Mouse (Mus musculus): Measurements from ENCODE around the gene BC030867.

BC030867 gene

DNA sequence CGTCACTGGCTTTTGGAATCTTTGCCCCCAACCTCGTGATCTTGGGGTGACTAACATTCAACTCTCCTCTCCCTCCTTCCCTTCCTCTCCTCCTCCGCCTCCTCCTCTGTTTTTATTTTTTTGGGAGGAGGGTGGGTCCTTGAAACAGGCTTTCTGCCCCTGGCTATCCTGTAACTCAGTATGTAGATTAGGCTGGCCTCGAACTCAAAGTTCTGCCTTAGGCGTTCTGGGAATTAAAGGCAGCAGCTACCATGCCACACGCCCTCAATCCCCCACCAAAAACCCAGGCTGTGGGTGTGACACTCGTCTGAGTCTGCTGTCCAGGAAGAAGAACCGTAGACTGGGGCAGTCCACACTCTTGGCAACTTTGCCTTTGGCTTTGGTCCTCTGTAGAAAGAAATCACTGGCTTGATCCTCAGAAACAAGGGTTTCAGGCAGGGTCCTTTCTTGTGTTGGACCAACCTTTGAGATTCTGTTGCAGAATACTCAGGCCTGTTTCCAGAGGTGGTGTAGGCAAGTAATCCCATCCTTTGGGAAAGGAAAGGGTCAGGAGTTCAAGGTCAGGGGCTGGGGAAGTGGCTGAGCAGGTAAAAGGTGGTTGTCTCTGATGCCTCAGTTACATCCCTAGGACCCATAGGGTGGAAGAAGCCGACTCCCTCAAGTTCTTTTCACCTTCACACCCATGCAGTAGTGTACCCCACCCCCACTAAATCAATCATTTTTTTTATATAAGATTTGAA, 839 bp downstream of the BC030867 start:
- in situ Hi-C loops (cut with MboI), result no loop called here

DNA sequence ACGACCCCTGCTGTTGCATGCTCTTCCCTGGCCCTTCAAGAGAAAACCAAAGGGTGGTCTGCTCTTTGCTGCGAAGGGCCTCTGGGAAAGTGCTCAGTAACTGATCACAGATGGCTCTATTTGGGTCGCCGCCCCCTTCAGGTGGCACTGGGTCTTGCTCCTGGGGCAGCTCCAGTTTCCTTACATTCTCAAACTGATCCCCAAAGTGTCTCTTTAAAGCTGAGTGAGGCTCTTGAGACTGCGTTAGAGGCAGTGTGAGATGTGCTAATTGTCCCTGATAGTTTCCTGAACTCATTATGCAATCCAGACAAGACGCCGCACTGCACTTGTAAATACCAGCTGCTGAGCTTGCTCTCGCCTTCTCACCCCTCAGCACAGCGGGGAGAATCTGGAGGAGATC, 8.8 kb downstream of the BC030867 start:
- in situ Hi-C loops (cut with MboI), result no loop called here

DNA sequence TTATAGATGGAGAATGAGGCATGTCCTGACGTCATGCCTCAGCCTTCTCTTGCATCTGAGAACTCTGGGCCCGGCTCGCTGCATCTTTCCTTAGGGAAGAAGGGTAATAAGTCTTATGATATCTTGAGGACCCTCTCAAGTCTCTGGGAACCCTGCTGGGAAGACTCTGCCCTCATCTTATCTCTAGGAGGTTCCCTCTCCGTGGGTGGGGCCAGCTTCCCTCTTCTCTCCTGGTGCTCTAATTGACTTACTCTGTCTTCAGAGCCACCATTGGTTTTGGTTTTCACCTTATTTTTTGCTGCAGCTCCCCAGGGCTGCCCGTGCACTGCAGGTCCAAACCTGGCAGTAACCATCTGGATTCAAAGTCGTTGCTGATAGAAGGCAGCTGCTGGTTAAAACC, 9.4 kb downstream of the BC030867 start:
- in situ Hi-C loops (cut with MboI), result no loop called here

DNA sequence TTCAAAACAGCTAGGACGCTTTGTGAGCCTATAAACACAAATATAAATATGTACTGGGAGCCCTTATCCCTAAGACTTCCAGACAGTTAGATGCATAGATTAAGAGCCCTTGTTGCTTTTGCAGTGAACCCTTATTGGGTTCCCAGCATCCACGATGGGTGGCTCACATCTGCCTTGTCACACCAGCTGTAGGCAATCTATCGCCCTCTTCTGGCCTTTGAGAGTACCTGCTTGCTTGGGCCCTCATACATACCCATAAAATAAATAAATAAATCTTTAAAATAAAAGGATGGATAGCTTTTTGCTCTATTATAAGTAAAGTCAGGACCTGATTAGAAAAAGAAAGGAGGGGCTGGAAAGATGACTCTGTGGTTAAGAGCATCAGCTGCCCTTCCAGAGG, 9.8 kb downstream of the BC030867 start:
- in situ Hi-C loops (cut with MboI), result no loop called here

DNA sequence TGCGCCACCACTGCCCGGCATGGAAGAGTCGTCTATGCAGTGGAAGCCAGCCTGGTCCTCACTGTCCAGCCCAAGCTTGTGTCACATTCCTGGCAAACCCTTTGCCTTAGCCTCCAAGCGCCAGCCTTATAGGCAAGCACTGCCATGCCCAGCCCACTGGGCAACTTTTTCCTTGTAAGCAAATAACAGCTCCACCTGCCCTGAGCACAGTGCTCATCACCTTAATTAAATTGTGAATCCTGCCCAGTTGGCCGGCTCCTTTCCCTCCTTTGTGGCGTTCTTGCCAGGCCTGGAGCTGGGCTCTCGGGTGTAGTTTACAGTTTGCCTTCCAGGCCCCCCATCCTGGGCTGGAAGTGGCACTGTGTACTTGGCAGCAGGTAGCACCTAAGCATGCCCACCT, 14.5 kb downstream of the BC030867 start:
- in situ Hi-C loops (cut with MboI), result no loop called here

DNA sequence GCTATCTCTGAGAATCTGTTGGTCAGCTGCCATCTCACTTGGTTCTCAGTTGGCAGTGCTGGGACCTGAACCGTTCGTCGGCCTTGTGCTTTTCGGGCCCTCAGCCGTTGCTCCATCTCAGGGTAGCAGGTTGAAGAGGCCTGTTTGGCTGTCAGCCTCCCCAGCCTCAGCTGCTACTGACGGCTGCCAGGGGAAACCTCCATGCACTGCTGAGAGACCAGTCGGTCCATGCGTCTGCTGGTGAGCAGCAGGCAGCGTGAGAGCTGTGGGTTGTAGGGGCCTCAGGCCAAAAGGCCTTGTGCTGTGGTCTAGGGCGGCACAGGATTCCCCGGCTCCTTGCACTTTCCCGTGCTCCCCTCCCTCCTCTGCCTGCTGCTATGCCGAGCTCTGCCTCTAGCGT, 17.1 kb downstream of the BC030867 start:
- in situ Hi-C loops (cut with MboI), result no loop called here

DNA sequence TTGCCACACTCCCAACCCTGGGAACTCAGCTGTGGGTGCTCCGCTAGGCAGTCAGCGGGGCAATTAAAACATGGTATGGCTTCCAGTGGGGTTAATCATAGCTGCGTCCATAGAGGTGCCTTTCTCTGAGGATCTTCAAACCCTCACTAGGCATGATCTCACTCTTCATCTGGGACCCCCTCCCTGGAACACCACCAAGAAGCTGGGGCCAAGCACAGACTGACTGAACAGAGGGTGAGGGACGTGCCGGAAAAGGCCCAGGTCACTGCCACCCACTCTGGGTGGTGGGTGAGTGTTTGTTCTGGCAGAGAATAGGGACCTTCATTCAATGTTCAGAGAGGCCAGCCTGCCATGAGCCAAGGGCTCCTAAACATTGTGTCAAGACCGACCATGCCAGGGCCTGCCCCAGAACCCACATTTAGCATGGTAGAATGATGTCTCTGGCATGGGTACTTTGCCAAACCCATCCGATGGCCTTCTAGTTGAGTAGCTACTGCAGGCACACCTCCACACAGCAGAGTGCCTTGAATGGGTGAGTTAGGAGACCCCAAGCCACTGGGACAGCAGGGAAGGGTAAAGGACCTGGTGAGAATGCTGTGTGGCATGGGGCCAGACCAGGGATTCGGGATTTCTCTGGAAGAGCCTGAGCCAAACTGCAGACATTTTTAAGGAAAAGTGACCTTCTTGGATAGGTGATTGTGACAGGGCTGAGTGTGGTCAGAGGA, 18.1 kb downstream of the BC030867 start:
- in situ Hi-C loops (cut with MboI), result no loop called here

DNA sequence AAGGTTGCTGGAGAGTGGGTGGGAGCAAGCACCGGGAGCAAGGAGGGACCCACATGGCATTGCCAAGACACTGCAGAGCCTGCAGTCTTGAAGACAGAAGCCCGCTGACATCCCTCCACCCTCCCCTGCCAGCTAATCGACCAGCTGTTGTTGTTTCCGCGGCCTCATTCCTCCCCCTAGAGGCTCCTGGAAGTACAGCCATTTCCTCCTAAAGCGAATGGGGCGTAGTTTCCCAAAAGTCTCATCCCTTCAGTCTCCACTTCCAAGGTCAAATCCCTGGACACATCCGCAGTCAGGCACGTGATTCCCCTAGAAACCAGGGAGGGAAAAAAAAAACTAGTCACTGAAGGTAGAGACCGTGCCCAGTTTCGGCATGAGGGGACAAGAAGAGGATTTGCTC, 18.8 kb downstream of the BC030867 start:
- in situ Hi-C loops (cut with MboI), result no loop called here

DNA sequence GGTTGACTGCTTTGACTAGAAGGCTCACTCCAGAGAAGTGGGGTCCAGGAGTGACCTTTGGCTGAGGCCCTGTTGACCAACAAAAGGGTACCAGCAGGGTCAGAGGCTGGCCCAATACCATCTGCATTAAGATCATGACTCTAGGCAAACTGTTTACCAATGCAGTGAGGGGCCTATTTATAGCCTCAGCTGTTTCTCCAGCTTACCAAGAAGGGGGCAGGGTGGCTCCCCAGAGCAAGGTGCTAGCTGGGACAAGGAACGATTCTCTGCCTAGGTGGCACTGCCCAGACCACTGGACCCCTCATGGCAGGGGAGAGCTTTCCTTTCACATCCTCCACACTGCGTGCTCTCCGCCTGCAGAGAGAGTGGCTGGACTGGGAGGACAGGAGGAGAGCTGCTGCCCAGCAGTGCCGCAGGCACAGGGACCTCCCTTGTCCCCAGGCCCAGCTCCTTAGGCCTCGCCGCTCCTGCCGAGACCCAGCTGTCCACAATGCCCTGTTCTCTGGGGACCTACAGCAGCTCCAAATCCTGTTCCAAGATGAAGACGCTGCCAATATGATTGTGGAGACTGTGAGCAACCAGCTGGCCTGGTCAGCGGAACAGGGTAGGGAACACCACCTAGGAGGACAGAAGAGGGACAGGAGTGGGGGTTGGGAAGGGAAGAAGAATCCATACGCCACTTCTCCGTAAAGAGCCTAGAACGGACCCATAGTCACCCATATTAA, 20.0 kb downstream of the BC030867 start, which contains the start of gene Asb16:
Asb16 (plus strand) TSS at position 224 of the 725 bp plus-strand sequence.
- in situ Hi-C loops (cut with MboI), result no loop called here

DNA sequence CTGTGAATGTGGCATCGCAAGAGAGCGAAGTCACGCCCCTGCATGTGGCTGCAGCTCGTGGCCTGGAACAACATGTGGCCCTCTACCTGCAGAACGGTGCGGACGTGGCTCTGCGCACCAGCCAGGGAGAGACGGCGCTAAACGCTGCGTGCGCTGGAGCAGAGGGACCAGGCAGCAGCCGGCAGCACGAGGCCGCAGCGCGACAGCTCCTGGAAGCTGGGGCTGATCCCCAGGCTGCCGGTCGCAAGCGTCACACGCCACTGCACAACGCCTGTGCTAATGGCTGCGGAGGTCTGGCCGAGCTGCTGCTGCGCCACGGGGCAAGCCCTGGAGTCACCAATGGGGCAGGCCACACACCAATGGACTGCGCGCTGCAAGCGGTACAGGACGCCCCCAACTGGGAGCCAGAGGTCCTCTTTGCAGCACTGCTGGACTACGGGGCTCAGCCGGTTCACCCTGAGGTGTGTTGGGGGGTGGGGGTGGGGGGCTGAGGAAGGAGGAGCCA, 27.8 kb downstream of the BC030867 start:
- in situ Hi-C loops (cut with MboI), result loop anchor here (25.0 kb wide), 1 partner anchor 839 kb away; the partner anchor contains the start of genes Ifi35, Ptges3l, Rpl27 and Rundc1

DNA sequence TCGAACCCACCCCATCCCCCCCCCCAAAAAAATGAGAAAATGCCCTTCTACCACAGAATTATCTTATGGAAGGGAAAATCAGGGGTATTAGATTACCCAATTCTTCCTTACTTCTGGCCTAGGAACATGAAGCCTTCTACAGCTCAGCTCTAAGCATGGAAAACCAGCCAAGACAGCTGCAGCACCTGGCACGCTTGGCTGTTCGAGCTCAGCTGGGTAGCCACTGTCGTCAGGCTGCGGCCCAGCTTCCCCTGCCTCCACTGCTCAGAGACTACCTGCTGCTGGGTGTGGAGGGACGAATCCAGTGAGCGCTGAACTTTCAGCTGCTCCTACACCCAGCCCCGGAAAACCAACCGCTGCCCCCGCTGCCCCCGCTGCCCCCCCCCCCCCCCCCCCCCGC, 29.1 kb downstream of the BC030867 start:
- in situ Hi-C loops (cut with MboI), result loop anchor here (25.0 kb wide), 1 partner anchor 840 kb away; the partner anchor contains the start of genes Ifi35, Ptges3l, Rpl27 and Rundc1

DNA sequence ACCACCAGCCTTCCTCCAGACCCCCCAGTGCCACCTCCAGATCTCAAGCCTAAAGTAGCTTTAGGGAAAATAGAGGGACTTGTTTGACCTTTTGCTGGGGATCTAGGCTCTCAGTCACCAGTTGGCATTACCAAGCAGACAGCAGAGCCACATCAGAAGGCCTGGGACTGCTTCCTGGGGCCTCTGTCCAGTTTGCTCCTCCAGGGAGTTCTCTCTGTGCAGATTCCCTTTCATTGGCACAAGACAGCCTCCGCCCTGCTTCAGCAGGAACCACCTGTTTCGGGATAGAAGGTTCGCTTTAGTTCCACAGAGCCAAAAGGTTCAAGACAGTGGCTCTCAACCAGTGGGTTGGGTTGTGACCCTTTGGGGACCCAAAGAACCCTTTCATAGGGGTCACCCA, 30.9 kb downstream of the BC030867 start:
- in situ Hi-C loops (cut with MboI), result loop anchor here (25.0 kb wide), 1 partner anchor 842 kb away; the partner anchor contains the start of genes Ifi35, Ptges3l, Rpl27 and Rundc1

DNA sequence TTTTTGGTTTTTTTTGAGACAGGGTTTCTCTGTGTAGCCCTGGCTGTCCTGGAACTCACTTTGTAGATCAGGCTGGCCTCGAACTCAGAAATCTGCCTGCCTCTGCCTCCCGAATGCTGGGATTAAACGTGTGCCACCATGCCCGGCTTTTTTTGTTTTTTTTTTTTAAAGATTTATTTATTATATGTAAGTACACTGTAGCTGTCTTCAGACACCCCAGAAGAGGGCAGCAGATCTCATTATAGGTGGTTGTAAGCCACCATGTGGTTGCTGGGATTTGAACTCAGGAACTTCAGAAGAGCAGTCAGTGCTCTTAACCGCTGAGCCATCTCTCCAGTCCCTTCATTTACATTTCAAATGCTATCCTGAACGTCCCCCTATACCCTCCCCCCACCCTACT, 31.6 kb downstream of the BC030867 start:
- in situ Hi-C loops (cut with MboI), result loop anchor here (25.0 kb wide), 1 partner anchor 843 kb away; the partner anchor contains the start of genes Ifi35, Ptges3l, Rpl27 and Rundc1

DNA sequence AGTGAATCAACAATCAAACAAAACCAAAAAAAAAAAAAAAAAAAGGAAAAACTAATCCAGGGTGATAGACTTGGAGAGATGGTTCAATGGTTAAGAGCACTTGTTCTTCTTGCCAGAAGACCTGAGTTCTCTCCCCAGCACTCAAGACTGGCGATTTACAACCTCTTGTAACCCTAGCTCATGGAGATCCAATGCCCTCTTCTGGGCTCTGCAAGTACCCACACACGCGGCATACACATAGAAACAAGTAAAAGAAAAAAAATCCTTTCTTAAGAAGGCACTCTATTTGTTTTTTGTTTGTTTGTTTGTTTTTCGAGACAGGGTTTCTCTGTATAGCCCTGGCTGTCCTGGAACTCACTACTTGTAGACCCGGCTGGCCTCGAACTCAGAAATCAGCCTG, 35.2 kb downstream of the BC030867 start:
- in situ Hi-C loops (cut with MboI), result loop anchor here (25.0 kb wide), 1 partner anchor 847 kb away; the partner anchor contains the start of genes Ifi35, Ptges3l, Rpl27 and Rundc1

DNA sequence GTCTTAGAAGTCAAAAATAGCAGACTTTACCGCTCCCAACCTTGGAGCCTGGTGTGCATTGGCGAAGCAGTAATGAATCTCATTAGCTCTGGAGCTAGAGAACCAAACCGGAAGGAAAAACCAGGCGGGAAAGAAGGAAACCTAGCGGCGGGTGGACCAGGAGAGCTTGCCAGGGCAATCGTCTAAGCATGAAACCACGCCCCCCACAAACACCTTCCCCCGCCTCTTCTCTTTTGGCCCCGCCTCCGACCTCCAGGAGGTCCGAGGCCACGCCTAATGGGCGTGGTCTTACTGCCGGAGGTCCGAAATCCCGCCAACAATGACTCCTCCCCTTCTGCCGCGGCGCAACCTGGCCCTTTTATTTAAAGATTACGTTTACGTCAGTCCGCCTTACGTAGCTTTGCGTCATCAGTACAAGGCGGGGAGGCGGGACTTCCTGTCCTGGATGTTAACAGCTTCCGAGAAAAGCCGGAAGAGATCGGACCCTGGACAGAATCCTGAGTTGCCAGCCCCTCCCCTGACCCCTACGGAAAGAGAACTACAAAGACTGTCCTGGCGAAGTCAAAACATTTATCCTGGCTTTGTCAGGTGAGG, 35.9 kb downstream of the BC030867 start, which contains the start of gene Tmub2:
Tmub2 (plus strand) TSS at position 431 of the 594 bp plus-strand sequence.
- in situ Hi-C loops (cut with MboI), result loop anchor here (25.0 kb wide), 1 partner anchor 847 kb away; the partner anchor contains the start of genes Ifi35, Ptges3l, Rpl27 and Rundc1

DNA sequence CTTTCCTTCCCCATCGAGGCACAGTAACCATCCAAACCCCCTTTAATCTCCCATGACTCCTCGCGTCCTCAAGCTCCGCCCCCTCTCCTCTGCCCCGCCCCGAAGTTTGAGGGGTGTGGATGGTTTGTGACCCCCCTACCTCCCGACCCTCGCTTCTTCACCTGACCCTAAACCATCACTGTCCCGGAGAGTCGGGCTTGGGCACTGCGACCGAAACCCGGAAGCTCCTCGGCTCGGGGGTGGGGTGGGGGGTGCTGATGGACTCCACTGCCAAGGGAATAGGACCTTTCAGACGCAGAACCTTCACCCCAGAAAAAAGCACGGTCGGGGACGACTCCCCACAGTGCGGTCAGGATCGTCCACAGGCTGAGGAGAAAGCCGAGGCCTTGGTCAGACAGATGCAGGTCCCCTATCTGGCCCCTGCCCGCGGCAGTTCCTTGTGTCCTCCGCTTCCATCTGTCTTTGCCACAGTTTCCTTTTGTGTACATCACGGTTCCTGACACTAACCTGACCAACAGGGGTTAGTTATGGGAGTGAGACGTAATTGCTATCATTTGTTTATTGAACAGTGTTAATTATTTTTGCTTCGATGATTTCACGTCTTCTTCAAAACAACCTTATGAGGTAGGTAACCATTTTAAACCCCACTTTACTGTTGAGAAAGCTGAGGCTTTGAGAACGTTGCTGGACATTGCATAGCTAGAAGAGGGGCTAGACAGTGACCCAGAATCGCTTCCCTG, 36.6 kb downstream of the BC030867 start:
- in situ Hi-C loops (cut with MboI), result loop anchor here (25.0 kb wide), 1 partner anchor 848 kb away; the partner anchor contains the start of genes Ifi35, Ptges3l, Rpl27 and Rundc1

DNA sequence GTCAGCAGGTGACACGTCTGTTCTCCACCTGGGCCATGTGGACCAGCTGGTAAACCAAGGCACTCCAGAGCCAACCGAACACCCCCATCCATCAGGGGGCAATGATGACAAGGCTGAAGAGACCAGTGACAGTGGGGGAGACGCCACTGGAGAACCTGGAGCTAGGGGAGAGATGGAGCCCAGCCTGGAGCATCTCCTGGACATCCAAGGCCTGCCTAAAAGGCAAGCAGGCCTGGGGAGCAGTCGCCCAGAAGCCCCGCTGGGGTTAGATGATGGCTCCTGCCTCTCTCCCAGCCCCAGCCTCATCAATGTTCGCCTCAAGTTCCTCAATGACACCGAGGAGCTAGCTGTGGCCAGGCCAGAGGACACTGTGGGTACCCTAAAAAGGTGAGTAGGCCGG, 38.8 kb downstream of the BC030867 start:
- in situ Hi-C loops (cut with MboI), result loop anchor here (25.0 kb wide), 1 partner anchor 850 kb away; the partner anchor contains the start of genes Ifi35, Ptges3l, Rpl27 and Rundc1

DNA sequence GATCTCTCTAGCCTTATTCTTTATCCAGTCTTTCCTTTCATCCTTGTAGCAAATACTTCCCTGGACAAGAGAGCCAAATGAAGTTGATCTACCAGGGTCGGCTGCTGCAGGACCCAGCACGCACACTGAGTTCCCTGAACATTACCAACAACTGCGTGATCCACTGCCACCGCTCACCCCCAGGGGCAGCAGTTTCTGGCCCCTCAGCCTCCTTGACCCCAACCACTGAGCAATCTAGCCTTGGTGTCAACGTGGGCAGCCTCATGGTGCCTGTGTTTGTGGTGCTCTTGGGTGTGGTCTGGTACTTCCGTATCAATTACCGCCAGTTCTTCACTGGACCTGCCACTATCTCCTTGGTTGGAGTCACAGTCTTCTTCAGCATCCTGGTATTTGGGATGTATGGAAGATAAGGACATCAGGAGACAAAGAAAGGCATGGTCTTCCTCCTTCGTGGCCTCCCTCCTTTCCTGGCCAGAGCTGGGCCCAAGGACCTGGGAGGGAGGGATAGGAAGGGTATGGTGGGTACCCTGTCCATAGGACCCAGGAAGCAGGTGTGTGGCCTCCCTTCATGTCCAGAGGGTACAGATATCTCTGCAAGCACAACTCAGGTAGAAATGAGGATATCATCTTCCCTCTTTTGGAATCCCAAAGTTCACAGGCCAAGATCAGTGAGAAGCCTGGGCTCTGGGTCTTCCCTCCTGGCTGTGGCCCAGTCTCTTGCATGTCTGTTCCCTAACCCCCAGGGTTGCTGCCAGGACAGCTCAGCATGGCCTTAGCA, 39.5 kb downstream of the BC030867 start:
- in situ Hi-C loops (cut with MboI), result loop anchor here (25.0 kb wide), 1 partner anchor 851 kb away; the partner anchor contains the start of genes Ifi35, Ptges3l, Rpl27 and Rundc1

DNA sequence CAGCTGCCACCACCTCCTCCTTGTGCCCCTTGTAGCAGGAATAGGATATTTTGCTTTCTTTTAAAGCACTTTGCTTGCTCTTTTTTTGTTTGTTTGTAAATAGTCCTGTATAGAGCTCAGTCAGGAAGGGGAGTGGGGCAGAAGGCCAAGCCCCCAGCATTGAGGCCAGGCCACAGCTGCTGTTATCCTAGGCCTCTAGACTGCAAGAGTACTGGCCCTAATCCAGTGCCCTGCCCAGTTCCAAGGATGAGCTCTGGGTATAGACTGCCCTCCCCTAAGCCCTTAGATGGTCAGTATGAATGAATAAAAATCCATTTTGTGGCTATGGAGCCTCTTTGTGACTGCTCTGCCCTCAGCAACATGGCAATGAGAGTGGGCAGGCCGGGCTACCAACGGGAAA, 40.2 kb downstream of the BC030867 start:
- in situ Hi-C loops (cut with MboI), result loop anchor here (25.0 kb wide), 1 partner anchor 852 kb away; the partner anchor contains the start of genes Ifi35, Ptges3l, Rpl27 and Rundc1

All from mature B cell (primary cell).